Comparison of ENCODE assay signal across 32 mouse cellular contexts in genomic region chr1:178836998-178837397, GRCm38 (mm10).
"Had no signal": no experiment of that assay in that cellular context is flagged by ENCODE, and none has a peak within 500 bp of the region (broad histone marks: within the 10 kb centered on the region; RNA-seq: fewer than 3 reads in every experiment).

No protein-coding gene starts in this region.

- H3K4me3 ChIP-seq: heart, embryonic 15.5 days; hindbrain, embryonic 10.5 days; hindbrain, embryonic 12.5 days; hindbrain, embryonic 13.5 days; hindbrain, embryonic 15.5 days; intestine, embryonic 15.5 days; kidney, embryonic 15.5 days; layer of hippocampus, adult 2 months; left cerebral cortex, adult 2 months had no signal

- H3K9ac ChIP-seq: heart, embryonic 15.5 days; hindbrain, embryonic 12.5 days; hindbrain, embryonic 13.5 days; hindbrain, embryonic 14.5 days; hindbrain, embryonic 15.5 days; intestine, embryonic 15.5 days; kidney, embryonic 15.5 days had no signal

- H3K27me3 ChIP-seq: heart, embryonic 15.5 days; hindbrain, embryonic 12.5 days; hindbrain, embryonic 13.5 days; hindbrain, embryonic 15.5 days; intestine, embryonic 15.5 days; kidney, embryonic 15.5 days had no signal

- H3K36me3 ChIP-seq: heart, embryonic 15.5 days; hindbrain, embryonic 10.5 days; hindbrain, embryonic 12.5 days; hindbrain, embryonic 13.5 days; hindbrain, embryonic 15.5 days; intestine, embryonic 15.5 days; kidney, embryonic 15.5 days had no signal

- DNase-seq: heart, postnatal 10 days; heart, postnatal 14 days; heart, postnatal 36 days; heart, postnatal 4 days; kidney, adult 11 months; kidney, adult 18-20 months; kidney, adult 2 months; kidney, adult 8-10 months; kidney, adult 9 months; kidney, postnatal 10 days; kidney, postnatal 14 days; kidney, postnatal 25 days; kidney, postnatal 36 days; kidney, postnatal 4 days; layer of hippocampus, adult 9-11 months; layer of hippocampus, postnatal 36 days had no signal

- H3K4me1 ChIP-seq: intestine, embryonic 15.5 days had no signal

- H3K27ac ChIP-seq: heart, embryonic 15.5 days; hindbrain, embryonic 10.5 days; hindbrain, embryonic 12.5 days; hindbrain, embryonic 13.5 days; hindbrain, embryonic 14.5 days; hindbrain, embryonic 15.5 days; hindbrain, postnatal 0 days; intestine, embryonic 15.5 days; kidney, embryonic 15.5 days; kidney, postnatal 0 days; left cerebral cortex, adult 2 months had no signal

- H3K9me3 ChIP-seq: heart, embryonic 15.5 days; hindbrain, embryonic 10.5 days; hindbrain, embryonic 12.5 days; hindbrain, embryonic 13.5 days; hindbrain, embryonic 15.5 days; intestine, embryonic 15.5 days; kidney, embryonic 15.5 days had no signal

- H3K4me2 ChIP-seq: heart, embryonic 15.5 days; hindbrain, embryonic 12.5 days; hindbrain, embryonic 13.5 days; hindbrain, embryonic 14.5 days; hindbrain, embryonic 15.5 days; intestine, embryonic 15.5 days; kidney, embryonic 15.5 days had no signal

- ATAC-seq: hindbrain, embryonic 16.5 days; hindbrain, postnatal 0 days; inflammation-experienced regulatory T-cells, adult 6 months; intestine, embryonic 15.5 days; intestine, embryonic 16.5 days; intestine, postnatal 0 days had no signal
